Mouse (Mus musculus): Measurements from ENCODE around the gene 1700012B07Rik. TPM values are rescaled to one million over a fixed set of nuclear protein-coding genes. Genes with fewer than 3 reads are reported as not detected.

The 1700012B07Rik gene
- total RNA-seq (2017) = not detected in 2 replicates

GRCm38 (mm10) chr11:109827946-109828345 lies at the start of gene 1700012B07Rik:
Gene 1700012B07Rik (minus strand): TSS chr11:109828046.
- ATAC-seq (replicated peaks in 1 of 2; ENCODE audit: insufficient read depth in 1 of 2, low FRiP score in 2 of 2, low TSS enrichment in 1 of 2, low read depth in 1 of 2, poor library complexity in 2 of 2, severe bottlenecking in 2 of 2) = no peak

GRCm38 (mm10) chr11:109876767-109877166 lies 48.9 kb upstream of the 1700012B07Rik start:
- no peak for ATAC-seq (replicated peaks in 1 of 2; ENCODE audit: insufficient read depth in 1 of 2, low FRiP score in 2 of 2, low TSS enrichment in 1 of 2, low read depth in 1 of 2, poor library complexity in 2 of 2, severe bottlenecking in 2 of 2)

DNA sequence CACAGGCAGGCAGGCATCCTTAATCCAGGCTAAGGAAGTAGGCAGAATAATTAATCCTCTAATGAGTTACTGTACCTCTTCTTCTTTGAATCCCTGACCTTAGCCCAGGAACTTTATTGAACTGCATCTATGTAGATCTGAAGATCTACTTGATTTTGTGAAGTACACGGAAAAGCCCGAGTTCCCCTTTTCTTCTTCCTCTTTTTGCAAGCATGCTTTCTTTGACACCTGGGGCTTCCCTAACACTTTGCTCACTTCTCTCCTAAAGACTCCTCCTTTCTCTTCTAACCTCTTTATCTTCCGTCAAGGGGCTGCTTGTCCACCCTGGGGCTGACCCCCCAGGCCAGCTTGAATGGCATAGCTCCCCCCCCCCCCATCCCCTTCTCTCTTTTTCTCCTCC lies 48.0 kb upstream of the 1700012B07Rik start:
- ATAC-seq (replicated peaks in 1 of 2; ENCODE audit: insufficient read depth in 1 of 2, low FRiP score in 2 of 2, low TSS enrichment in 1 of 2, low read depth in 1 of 2, poor library complexity in 2 of 2, severe bottlenecking in 2 of 2) = peak; percentile 73 to 85

GRCm38 (mm10) chr11:109875525-109875802 lies 47.6 kb upstream of the 1700012B07Rik start:
- ATAC-seq (replicated peaks in 1 of 2; ENCODE audit: insufficient read depth in 1 of 2, low FRiP score in 2 of 2, low TSS enrichment in 1 of 2, low read depth in 1 of 2, poor library complexity in 2 of 2, severe bottlenecking in 2 of 2) = 0 out of 4 replicates have a peak, but pooled peaks have one; percentile 6 to 9

- no peak for ATAC-seq (replicated peaks in 1 of 2; ENCODE audit: insufficient read depth in 1 of 2, low FRiP score in 2 of 2, low TSS enrichment in 1 of 2, low read depth in 1 of 2, poor library complexity in 2 of 2, severe bottlenecking in 2 of 2)
Observed at GRCm38 (mm10) chr11:109874651-109875524, 47.0 kb upstream of the 1700012B07Rik start.

- ATAC-seq (replicated peaks in 1 of 2; ENCODE audit: insufficient read depth in 1 of 2, low FRiP score in 2 of 2, low TSS enrichment in 1 of 2, low read depth in 1 of 2, poor library complexity in 2 of 2, severe bottlenecking in 2 of 2) = no peak
Observed at GRCm38 (mm10) chr11:109873852-109874610, 46.2 kb upstream of the 1700012B07Rik start.

GRCm38 (mm10) chr11:109873161-109873775 lies 45.4 kb upstream of the 1700012B07Rik start:
- no peak for ATAC-seq (replicated peaks in 1 of 2; ENCODE audit: insufficient read depth in 1 of 2, low FRiP score in 2 of 2, low TSS enrichment in 1 of 2, low read depth in 1 of 2, poor library complexity in 2 of 2, severe bottlenecking in 2 of 2)

DNA sequence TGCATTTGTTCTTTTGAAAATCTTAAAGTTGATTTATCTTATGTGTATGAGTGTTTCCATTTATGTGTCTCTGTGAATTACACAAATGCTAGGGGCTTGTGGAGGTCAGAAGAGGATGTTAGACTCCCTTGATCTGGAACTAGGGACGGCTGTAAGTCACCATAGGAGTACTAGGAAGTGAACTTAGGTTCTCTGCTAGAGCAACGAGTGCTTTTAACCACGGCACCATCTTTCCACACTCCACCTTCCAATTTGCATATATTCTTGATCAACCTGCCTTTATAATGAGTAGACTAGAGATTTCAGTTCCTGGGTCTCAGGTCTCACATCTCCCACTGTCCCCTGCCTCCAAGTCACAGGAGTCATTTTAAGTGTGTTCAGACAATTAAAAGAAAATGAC lies 44.8 kb upstream of the 1700012B07Rik start:
- ATAC-seq (replicated peaks in 1 of 2; ENCODE audit: insufficient read depth in 1 of 2, low FRiP score in 2 of 2, low TSS enrichment in 1 of 2, low read depth in 1 of 2, poor library complexity in 2 of 2, severe bottlenecking in 2 of 2) = no peak

DNA sequence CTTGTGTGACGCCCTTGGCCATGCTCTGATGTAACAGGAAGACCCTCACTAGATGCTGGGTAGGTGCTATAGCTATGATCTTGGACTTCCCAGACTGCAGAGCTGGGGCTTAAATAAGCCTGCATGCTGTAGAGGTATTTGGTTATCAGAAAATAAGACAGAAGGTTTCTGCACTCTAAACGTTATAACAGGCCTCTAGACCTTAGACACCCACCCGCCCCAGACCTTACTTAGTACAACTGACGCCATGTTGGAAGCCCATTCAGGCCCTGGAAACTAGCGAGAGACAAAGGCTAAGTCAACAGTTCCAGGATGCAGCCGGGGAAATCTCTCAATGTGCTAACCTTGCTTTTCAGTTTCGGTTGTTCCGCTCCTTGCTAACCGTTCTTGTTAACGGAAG lies 44.2 kb upstream of the 1700012B07Rik start:
- ATAC-seq (replicated peaks in 1 of 2; ENCODE audit: insufficient read depth in 1 of 2, low FRiP score in 2 of 2, low TSS enrichment in 1 of 2, low read depth in 1 of 2, poor library complexity in 2 of 2, severe bottlenecking in 2 of 2) = no peak

- no peak for ATAC-seq (replicated peaks in 1 of 2; ENCODE audit: insufficient read depth in 1 of 2, low FRiP score in 2 of 2, low TSS enrichment in 1 of 2, low read depth in 1 of 2, poor library complexity in 2 of 2, severe bottlenecking in 2 of 2)
Observed at GRCm38 (mm10) chr11:109867861-109868260, 40.0 kb upstream of the 1700012B07Rik start.

DNA sequence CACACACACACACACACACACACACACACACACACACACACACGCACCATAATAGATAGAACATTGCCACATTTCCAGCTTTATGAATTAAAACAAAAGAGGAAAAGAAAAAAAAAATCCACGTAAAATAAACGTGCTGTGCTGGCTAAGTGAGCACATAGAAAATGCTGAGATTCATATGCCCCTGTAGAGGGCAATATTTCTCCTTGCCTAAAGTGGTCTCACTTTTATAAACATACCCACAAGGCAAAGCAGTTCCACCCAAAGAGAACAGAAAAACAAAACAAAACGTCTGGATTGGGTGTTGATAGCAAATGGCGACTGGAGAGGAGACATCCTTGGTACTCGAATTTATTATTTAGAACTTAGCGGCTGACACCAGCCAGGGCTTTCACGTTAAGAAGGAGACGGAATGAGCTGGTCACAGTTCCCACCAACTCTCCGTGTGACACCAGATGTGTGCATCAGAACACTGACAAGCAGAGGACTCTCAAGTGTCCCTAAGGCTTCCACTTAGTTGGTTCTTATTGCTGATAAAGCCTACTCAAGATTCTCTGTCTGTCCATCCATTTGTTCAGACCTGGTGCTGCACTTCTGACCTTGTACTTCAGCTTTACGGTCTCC lies 38.8 kb upstream of the 1700012B07Rik start:
- ATAC-seq (replicated peaks in 1 of 2; ENCODE audit: insufficient read depth in 1 of 2, low FRiP score in 2 of 2, low TSS enrichment in 1 of 2, low read depth in 1 of 2, poor library complexity in 2 of 2, severe bottlenecking in 2 of 2) = no peak

DNA sequence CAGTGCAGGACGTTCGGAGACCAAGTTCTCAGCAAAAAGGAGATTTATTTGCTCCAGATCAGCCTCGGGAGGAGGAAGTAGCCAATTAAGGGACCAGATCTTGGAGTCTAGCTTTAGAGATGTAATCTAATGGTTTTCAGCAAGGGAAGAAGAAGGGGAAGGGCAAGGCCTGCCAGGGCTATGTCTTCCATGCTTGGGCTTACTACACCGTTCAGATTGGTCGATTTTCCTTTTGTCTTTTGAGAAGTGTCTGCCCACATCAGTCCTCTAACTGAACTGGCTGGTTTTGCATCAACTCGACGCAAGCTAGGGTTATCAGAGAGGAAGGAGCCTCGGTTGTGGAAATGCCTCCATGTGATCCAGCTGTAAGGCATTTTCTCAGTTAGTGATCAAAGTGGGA lies 37.7 kb upstream of the 1700012B07Rik start:
- no peak for ATAC-seq (replicated peaks in 1 of 2; ENCODE audit: insufficient read depth in 1 of 2, low FRiP score in 2 of 2, low TSS enrichment in 1 of 2, low read depth in 1 of 2, poor library complexity in 2 of 2, severe bottlenecking in 2 of 2)

DNA sequence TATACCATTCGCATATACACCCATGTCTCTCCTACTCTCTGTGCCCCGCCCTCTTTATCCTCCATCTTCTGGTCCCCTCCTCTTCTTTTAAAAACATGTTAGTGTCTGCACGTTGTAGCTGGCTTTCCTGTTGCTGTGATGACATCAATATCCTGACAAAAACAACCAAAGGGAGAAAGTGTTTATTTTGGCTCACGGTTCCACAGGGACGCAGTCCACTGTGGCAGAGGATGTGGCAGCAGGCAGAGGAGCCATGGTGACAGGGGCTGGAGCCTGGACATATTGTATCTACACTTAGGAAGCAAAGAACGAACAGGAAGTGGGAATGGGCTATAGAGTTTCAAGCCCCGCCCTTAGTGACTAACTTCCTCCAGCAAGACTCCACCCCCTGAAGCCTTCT lies 36.1 kb upstream of the 1700012B07Rik start:
- ATAC-seq (replicated peaks in 1 of 2; ENCODE audit: insufficient read depth in 1 of 2, low FRiP score in 2 of 2, low TSS enrichment in 1 of 2, low read depth in 1 of 2, poor library complexity in 2 of 2, severe bottlenecking in 2 of 2) = no peak

DNA sequence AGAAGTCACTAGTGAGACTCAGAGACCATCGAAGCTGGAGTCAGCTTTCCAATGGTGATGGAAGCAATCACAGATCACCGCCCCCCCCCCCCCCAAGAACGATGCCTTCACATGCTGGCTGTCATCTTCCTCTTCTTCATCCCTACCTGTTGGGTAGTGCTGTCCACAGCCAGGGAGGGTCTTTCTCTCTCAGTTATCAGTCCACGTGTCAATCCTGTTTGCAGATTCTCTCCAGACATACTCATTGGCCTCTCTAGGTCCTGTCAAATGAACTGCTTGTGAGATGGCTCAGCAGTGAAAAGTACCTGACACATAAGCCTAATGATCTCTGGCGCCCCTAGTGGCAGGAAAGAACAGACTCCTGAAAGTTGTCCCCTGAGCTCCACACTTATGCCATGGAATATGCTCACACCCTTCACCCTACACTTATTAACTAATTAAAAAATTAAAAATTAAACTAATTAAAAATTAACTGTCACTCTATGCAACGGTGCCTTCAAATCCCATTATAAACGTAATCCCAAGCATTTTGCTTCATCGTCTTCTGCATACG lies 35.4 kb upstream of the 1700012B07Rik start:
- ATAC-seq (replicated peaks in 1 of 2; ENCODE audit: insufficient read depth in 1 of 2, low FRiP score in 2 of 2, low TSS enrichment in 1 of 2, low read depth in 1 of 2, poor library complexity in 2 of 2, severe bottlenecking in 2 of 2) = 0 out of 4 replicates have a peak, but pooled peaks of 1 of the 2 experiments have one; percentile 19

GRCm38 (mm10) chr11:109860508-109860907 lies 32.7 kb upstream of the 1700012B07Rik start:
- ATAC-seq (replicated peaks in 1 of 2; ENCODE audit: insufficient read depth in 1 of 2, low FRiP score in 2 of 2, low TSS enrichment in 1 of 2, low read depth in 1 of 2, poor library complexity in 2 of 2, severe bottlenecking in 2 of 2) = peak; percentile 80 to 84

- ATAC-seq (replicated peaks in 1 of 2; ENCODE audit: insufficient read depth in 1 of 2, low FRiP score in 2 of 2, low TSS enrichment in 1 of 2, low read depth in 1 of 2, poor library complexity in 2 of 2, severe bottlenecking in 2 of 2) = peak; percentile 55 to 80
Observed at GRCm38 (mm10) chr11:109859939-109860469, 32.2 kb upstream of the 1700012B07Rik start.

DNA sequence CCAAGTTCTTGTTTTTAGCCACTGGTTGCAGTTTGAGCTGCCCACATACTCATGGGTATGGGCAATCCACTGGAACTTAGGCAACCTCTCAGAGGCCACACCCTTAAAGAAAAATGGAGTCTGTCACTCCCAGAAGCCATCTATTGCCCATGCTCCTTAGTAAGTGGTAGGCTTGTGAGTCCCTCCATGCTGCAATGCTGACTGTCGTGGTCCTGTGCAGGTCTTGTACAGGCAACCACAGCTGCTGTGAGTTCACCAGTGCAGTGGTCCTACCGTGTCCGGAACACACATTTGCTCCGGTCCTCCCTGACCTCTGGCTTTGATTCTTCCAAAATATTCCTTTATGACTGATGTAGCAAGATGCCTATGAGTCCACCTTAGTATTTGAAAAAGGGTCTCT lies 31.6 kb upstream of the 1700012B07Rik start:
- ATAC-seq (replicated peaks in 1 of 2; ENCODE audit: insufficient read depth in 1 of 2, low FRiP score in 2 of 2, low TSS enrichment in 1 of 2, low read depth in 1 of 2, poor library complexity in 2 of 2, severe bottlenecking in 2 of 2) = no peak
